Mouse (Mus musculus) left cerebral cortex, adult 11 months (tissue): ENCODE measurements around the gene Zbtb2.
"Not testable (repeated sequence)": the region's sequence is repeated elsewhere in the genome, so short reads cannot be mapped to it uniquely, and the experiment has no call there.

ENCODE experiments used
- DNase-seq: peaks from one replicate; pipeline ENCODE4 v3.0.0; 2022; ENCODE audit warnings: low spot score

Zbtb2 gene

GRCm38 (mm10) chr10:4387701-4388383, at the start of gene Zbtb2:
Gene Zbtb2 (minus strand): TSS chr10:4388108.
- no peak for DNase-seq

GRCm38 (mm10) chr10:4435416-4435815, 47.5 kb upstream of the Zbtb2 start:
- DNase-seq, result no peak

GRCm38 (mm10) chr10:4433871-4434270, 46.0 kb upstream of the Zbtb2 start:
- not testable (repeated sequence) for DNase-seq

GRCm38 (mm10) chr10:4432996-4433755, 45.3 kb upstream of the Zbtb2 start:
- no peak for DNase-seq

GRCm38 (mm10) chr10:4432123-4432931, 44.4 kb upstream of the Zbtb2 start, which contains the start of the genes Rmnd1 and Armt1:
Gene Rmnd1 (minus strand): TSS chr10:4432388.
Gene Armt1 (plus strand): TSS chr10:4432467.
- peak; percentile 87 for DNase-seq

GRCm38 (mm10) chr10:4431746-4432122, 43.8 kb upstream of the Zbtb2 start:
- no peak for DNase-seq

- no peak for DNase-seq
These were observed 42.9 kb upstream of the Zbtb2 start for GRCm38 (mm10) chr10:4430826-4431225.

GRCm38 (mm10) chr10:4430399-4430798, 42.5 kb upstream of the Zbtb2 start:
- no peak for DNase-seq

- DNase-seq, result no peak
These were observed 37.3 kb upstream of the Zbtb2 start for GRCm38 (mm10) chr10:4425245-4425644.

- no peak for DNase-seq
These were observed 19.3 kb upstream of the Zbtb2 start for GRCm38 (mm10) chr10:4407191-4407590.

- no peak for DNase-seq
These were observed 17.6 kb upstream of the Zbtb2 start for GRCm38 (mm10) chr10:4405511-4405910.

- peak; percentile 60 for DNase-seq
These were observed 17.1 kb upstream of the Zbtb2 start for GRCm38 (mm10) chr10:4404895-4405491.

- DNase-seq, result no peak
These were observed 10.2 kb upstream of the Zbtb2 start for GRCm38 (mm10) chr10:4398058-4398457.

GRCm38 (mm10) chr10:4395321-4395720, 7.4 kb upstream of the Zbtb2 start:
- no peak for DNase-seq

- DNase-seq, result no peak
These were observed 3.9 kb upstream of the Zbtb2 start for GRCm38 (mm10) chr10:4391851-4392250.

- no peak for DNase-seq
These were observed 3.2 kb upstream of the Zbtb2 start for GRCm38 (mm10) chr10:4391076-4391475.

GRCm38 (mm10) chr10:4390550-4390949, 2.6 kb upstream of the Zbtb2 start:
- DNase-seq, result no peak

- no peak for DNase-seq
These were observed 1.7 kb upstream of the Zbtb2 start for GRCm38 (mm10) chr10:4389461-4390112.

GRCm38 (mm10) chr10:4389036-4389435, 1.1 kb upstream of the Zbtb2 start:
- DNase-seq, result no peak

GRCm38 (mm10) chr10:4388384-4388745, 457 bp upstream of the Zbtb2 start:
- no peak for DNase-seq
